Mouse (Mus musculus) small intestine, adult 2 months (tissue): ENCODE measurements around the gene Prkacb. TPM values are rescaled to one million over a fixed set of nuclear protein-coding genes. Genes with fewer than 3 reads are reported as not detected.

Source experiments
- H3K27ac ChIP-seq: fragments of 200-500 bp; 2 replicates; pipeline ENCODE4 v1.5.1; 2012; ENCODE audit warnings: low read depth, low read length, control low read depth, inconsistent platforms; ENCODE audit not compliant: insufficient read depth
- H3K27me3 ChIP-seq: fragments of 200-500 bp; 2 replicates; pipeline ENCODE4 v1.6.1; 2012; ENCODE audit warnings: mild to moderate bottlenecking, moderate library complexity, low read length, inconsistent platforms; ENCODE audit not compliant: control insufficient read depth, insufficient read depth
- H3K36me3 ChIP-seq: fragments of 200-500 bp; 2 replicates; pipeline ENCODE4 v1.6.1; 2012; ENCODE audit warnings: mild to moderate bottlenecking, low read length, control low read depth, inconsistent platforms; ENCODE audit not compliant: control insufficient read depth, insufficient read depth
- H3K4me1 ChIP-seq: fragments of 200-500 bp; 2 replicates; pipeline ENCODE4 v1.6.1; 2012; ENCODE audit warnings: low read length, inconsistent platforms, mixed read lengths; ENCODE audit not compliant: control insufficient read depth, insufficient read depth, insufficient read length
- H3K4me3 ChIP-seq: fragments of 200-500 bp; 2 replicates; pipeline ENCODE4 v1.5.1; 2012; ENCODE audit warnings: low read depth, mild to moderate bottlenecking, control low read depth, inconsistent platforms, low read length, moderate library complexity
- CTCF ChIP-seq: fragments of 200-500 bp; IDR thresholded peaks from 2 replicates; pipeline ENCODE4 v1.5.1; 2012; ENCODE audit warnings: low read depth, mild to moderate bottlenecking, control low read depth, inconsistent platforms, low read length, moderate library complexity, mixed read lengths; ENCODE audit not compliant: insufficient replicate concordance, insufficient read length; ENCODE audit errors: extremely low read depth
- POLR2A ChIP-seq: fragments of 200-500 bp; IDR thresholded peaks from 2 replicates; pipeline ENCODE4 v1.6.1; 2012; ENCODE audit warnings: low read depth, mild to moderate bottlenecking, control low read depth, inconsistent platforms, low read length, moderate library complexity
- WGBS: fragments of 180-500 bp; shearing (Covaris S2); methylation state at CpG from one replicate; pipeline ENCODE4 v1.1.7; 2018; 5-methylcytosine and 5-hydroxymethylcytosine counted together
- polyA plus RNA-seq: library from polyadenylated mRNA; depleted of rRNA; stranded (reverse); fragments of >200 nt; gene quantifications from 2 replicates; pipeline ENCODE4 v1.2.3, GENCODE M21; 2012; rRNA removed

Gene Prkacb
- polyA plus RNA-seq, result 4.2 and 7.1 TPM in 2 replicates

DNA sequence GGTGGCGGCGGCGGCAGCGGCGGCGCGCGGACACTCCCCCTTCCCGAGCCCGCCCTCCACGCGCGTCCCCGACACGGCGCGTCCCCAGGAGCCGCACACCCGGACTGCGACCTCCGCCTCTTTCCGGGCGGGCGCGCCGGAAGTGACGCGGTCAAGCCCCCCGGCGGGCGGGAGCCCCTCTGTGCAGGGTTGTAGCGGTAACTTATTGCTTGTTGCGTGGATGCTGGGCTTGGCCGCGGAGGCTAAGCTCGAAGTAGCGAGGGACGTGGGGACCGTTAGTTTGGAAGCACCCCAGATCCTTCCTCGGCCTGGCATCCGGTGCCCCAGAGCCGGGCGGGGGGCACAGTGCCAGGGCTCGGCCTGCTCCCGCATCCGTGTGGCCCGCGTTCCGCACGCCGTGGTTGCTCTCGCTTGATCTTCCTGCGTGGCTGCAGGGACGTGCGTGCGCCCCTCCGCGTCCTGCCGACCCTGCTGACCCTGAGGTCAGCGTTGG, at the start of gene Prkacb:
Gene Prkacb, minus strand, starts transcription at position 90 of the 493 bp plus-strand sequence.
- H3K4me1 ChIP-seq, result 0 out of 2 replicates have a peak, but pooled peaks cover 2% of the 10 kb centered on the region
- peak within 1 kb of the TSS; percentile 72 for H3K4me3 ChIP-seq
- H3K27ac ChIP-seq, result peak within 1 kb of the TSS; percentile 63
- H3K27me3 ChIP-seq, result 0 out of 2 replicates have a peak, but pooled peaks cover 3% of the 10 kb centered on the region
- TF ChIP-seq CTCF, result no peak
- no peak for TF ChIP-seq POLR2A
- under 1% methylated on average over 60 of the region's 60 CpGs for WGBS
- H3K36me3 ChIP-seq, result no peaks in the 10 kb centered on the region

DNA sequence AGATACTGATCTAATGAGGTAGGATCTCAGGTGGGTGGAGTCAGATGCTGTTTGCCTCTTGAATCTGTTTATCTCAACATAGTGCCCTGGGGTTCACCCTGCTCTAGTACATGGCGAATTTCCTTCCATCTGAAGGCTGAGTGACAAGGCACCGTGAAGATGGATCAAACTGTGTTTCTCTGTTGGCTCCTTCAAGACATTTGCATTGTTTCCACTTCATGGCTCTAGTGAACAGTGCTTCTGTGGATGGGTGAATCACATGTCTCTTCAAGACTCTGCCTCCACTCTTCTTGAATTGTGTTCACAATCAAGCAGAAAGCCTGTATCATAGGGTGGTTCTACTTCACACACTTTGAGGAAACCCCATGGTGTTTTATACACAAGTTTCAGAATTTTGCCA, 47.5 kb upstream of the Prkacb start:
- H3K4me3 ChIP-seq, result no peak overlapping the region
- no peaks in the 10 kb centered on the region for H3K4me1 ChIP-seq
- no peaks in the 10 kb centered on the region for H3K36me3 ChIP-seq
- WGBS, result 79% methylated on average over 2 of the region's 2 CpGs
- H3K27ac ChIP-seq, result no peak overlapping the region
- no peak for TF ChIP-seq POLR2A
- no peak for TF ChIP-seq CTCF
- no peaks in the 10 kb centered on the region for H3K27me3 ChIP-seq

DNA sequence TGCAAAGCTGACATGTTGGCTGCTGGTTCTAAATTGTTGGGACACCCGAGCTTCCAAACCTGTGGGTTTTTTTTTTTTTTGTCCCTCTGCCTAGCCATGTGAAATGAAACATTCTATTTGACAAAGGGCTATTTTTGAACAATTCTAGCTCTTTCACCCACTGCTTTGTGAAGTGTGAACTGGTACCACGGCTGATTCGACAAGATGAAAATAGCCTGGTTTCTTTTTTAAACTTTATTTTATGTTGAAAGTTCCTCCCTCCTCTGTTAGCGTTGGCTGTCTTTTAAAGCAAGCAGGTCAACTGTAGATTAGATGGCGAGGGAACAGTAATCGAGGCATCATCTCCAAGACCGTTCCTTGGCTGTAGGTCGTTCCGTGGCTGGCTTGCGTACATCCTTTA, 44.6 kb upstream of the Prkacb start:
- no peaks in the 10 kb centered on the region for H3K36me3 ChIP-seq
- peaks cover 1% of the 10 kb centered on the region; the same call in 1 of the 2 replicates for H3K4me1 ChIP-seq
- no peak overlapping the region for H3K4me3 ChIP-seq
- H3K27ac ChIP-seq, result no peak overlapping the region
- whole genome bisulfite sequencing, result 87% methylated on average over 10 of the region's 10 CpGs
- TF ChIP-seq POLR2A, result no peak
- TF ChIP-seq CTCF, result no peak
- no peaks in the 10 kb centered on the region for H3K27me3 ChIP-seq

DNA sequence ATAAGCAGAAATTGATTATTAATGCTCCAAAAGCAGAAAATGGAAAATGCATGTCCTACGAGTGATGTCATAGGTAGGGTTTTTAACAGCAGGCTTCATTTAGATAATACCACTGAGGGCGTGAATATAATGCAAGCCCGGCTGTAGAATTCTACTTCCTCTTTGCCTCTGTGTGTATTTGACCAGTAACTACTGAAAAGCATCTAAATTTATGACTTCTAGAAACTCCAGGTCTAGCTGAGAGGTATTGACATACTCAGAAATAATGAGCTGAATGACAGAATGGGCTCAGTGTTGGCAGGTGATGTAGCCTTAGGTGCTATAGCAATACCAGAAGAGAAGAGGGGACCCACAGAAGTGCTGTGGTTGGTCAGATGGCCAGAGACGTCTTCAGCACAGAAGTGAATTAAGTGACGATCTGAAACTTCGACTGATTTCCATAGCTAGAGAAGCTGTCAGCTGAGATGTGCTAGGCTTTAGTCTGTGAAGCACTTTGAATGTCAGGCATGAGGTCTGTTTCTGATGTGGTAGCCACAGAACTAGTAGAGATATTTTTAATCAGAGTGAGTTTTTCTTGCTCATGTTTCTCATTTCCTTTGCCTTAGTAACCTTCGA, 41.8 kb upstream of the Prkacb start:
- Histone ChIP-seq H3K4me1 (peaks cover 3% of the 10 kb centered on the region; the same call in 1 of the 2 replicates), H3K4me3 (no peak overlapping the region), H3K27me3 (no peaks in the 10 kb centered on the region), H3K36me3 (no peaks in the 10 kb centered on the region), H3K27ac (no peak overlapping the region)
- WGBS, result 59% methylated on average over 7 of the region's 7 CpGs
- TF ChIP-seq CTCF (no peak), POLR2A (no peak)

DNA sequence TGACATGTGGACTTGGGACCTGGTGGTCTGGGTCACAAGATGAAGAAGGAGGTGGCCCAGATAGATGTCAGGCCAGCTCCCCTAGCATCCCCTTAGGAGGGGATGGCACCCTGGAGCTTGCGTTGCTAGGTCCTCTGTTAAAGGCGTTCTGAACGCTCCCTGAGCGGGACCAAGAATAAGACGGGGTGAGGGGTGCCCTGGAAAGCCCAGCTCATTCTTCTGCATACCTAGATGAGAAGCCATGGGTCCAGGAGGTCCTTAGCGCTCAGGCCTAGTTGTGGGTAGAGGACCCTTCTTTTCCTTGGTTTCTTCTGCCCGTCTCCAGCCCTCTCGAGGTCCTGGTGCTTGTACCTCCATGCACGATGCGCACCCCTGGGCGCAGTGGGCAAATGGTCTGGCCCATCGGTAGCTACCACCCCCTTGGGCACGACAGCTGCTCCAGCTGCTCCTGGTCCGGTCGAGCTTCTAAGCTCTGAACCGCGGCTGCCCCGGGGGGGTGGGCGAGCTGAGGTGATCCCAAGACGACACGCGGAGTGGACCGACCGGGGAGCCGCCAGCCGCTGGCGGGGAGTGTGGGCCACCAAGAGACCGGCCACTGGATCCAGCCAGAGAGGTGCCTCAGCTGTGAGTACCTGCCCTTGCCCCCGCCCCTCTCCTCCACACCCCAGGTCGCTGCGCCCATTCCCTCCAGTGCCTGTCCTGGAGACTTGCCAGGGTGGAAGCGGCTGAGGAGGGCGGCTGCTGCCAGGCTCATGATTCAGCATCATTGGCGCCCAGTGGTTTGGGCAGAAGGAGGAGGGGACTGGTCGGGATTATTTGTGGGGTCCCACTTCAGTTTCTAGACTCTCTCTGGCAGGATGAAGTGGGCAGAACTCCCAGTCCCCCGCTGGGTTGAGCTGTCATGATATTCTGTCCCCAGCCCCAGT, 39.4 kb upstream of the Prkacb start, which contains the start of gene Ttll7:
Gene Ttll7, plus strand, starts transcription at position 402 of the 926 bp plus-strand sequence.
- Histone ChIP-seq H3K27ac (0 out of 2 replicates have a peak within 1 kb of the TSS, but pooled peaks have one; percentile 9), H3K4me1 (peaks cover 3% of the 10 kb centered on the region; the same call in 1 of the 2 replicates), H3K27me3 (no peaks in the 10 kb centered on the region), H3K36me3 (no peaks in the 10 kb centered on the region), H3K4me3 (peak within 1 kb of the TSS; percentile 70)
- TF ChIP-seq POLR2A, result no peak
- no peak for TF ChIP-seq CTCF
- WGBS, result 1% methylated on average over 36 of the region's 36 CpGs

DNA sequence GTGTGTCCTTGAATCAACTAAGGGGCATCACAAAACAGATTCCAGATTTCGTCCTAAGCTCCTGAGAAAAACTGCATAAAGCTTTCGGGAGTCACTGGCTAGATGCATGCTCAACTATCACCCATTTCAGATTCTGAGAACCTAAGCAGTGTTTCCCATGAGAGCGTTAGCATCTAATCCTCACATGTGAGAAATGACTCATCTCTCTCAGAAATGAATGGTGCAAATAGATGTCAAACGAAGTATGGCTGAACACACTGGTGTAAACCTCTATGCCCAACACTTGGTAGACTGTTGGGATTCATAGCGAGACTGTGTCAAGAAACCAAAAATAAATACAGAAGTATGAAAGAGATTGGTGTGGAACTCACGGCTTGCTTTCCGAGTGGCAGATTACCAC, 36.6 kb upstream of the Prkacb start:
- Histone ChIP-seq H3K36me3 (no peaks in the 10 kb centered on the region), H3K27ac (no peak overlapping the region), H3K4me3 (no peak overlapping the region), H3K27me3 (no peaks in the 10 kb centered on the region), H3K4me1 (peaks cover 3% of the 10 kb centered on the region; the same call in 1 of the 2 replicates)
- WGBS, result 91% methylated on average over 7 of the region's 7 CpGs
- TF ChIP-seq POLR2A, result no peak
- TF ChIP-seq CTCF, result no peak
